Mouse (Mus musculus) stomach, postnatal 0 days (tissue): ENCODE measurements at regions not wholly inside any gene's neighbourhood (a gene's known extent, or its start where the extent isn't known, plus 50 kb on each side); places are given as distances from the start of the nearest gene placed in this dataset.

Source experiments
- ATAC-seq: fragments of 200-750 bp; cut with Nextera tagmentation; 2 replicates; pipeline ENCODE4 v1.8.0; 2017; ENCODE audit not compliant: low FRiP score, low TSS enrichment
- DNase-seq: peaks from one replicate; pipeline ENCODE4 v3.0.0-alpha.2; 2016; ENCODE audit warnings: low spot score
- H3K27ac ChIP-seq: fragments of 300-500 bp; sonication (generic); replicated peaks from 2 replicates; pipeline ENCODE4 v1.5.1; 2014; ENCODE audit warnings: mild to moderate bottlenecking, control low read depth
- H3K27me3 ChIP-seq: fragments of 300-500 bp; sonication (generic); 2 replicates; pipeline ENCODE4 v1.6.1; 2014; ENCODE audit warnings: low read length; ENCODE audit not compliant: control insufficient read depth, insufficient read depth
- H3K36me3 ChIP-seq: fragments of 300-500 bp; sonication (generic); 2 replicates; pipeline ENCODE4 v1.6.1; 2014; ENCODE audit warnings: low read length, mixed read lengths; ENCODE audit not compliant: control insufficient read depth, insufficient read depth
- H3K4me1 ChIP-seq: fragments of 300-500 bp; sonication (generic); replicated peaks from 2 replicates; pipeline ENCODE4 v1.6.1; 2014; ENCODE audit warnings: antibody characterized with exemption; ENCODE audit not compliant: control insufficient read depth, insufficient read depth
- H3K4me2 ChIP-seq: fragments of 300-500 bp; sonication (generic); replicated peaks from 2 replicates; pipeline ENCODE4 v1.6.1; 2014; ENCODE audit warnings: low read depth, mild to moderate bottlenecking, control low read depth, moderate library complexity
- H3K4me3 ChIP-seq: fragments of 300-500 bp; sonication (generic); 2 replicates; pipeline ENCODE4 v1.5.1; 2014; ENCODE audit warnings: low read depth, low read length, control low read depth
- H3K9ac ChIP-seq: fragments of 300-500 bp; sonication (generic); 2 replicates; pipeline ENCODE4 v1.6.1; 2014; ENCODE audit warnings: mild to moderate bottlenecking, low read length, control low read depth, mixed read lengths
- H3K9me3 ChIP-seq: fragments of 300-500 bp; sonication (generic); 2 replicates; pipeline ENCODE4 v1.6.1; 2016; ENCODE audit warnings: low read length; ENCODE audit not compliant: control insufficient read depth
- CTCF ChIP-seq: IDR thresholded peaks from 2 replicates; pipeline ENCODE4 v1.5.1; 2016; ENCODE audit warnings: antibody characterized with exemption, low read depth, mild to moderate bottlenecking, moderate library complexity
- EP300 ChIP-seq: optimal IDR thresholded peaks from 2 replicates; pipeline ENCODE3; 2016; ENCODE audit warnings: antibody characterized with exemption
- WGBS: fragments of 180-500 bp; shearing (Covaris S2); extraction: QIAGEN DNeasy Blood & Tissue Kit; methylation state at CpG from one replicate; pipeline ENCODE4 v1.1.7; 2014; 5-methylcytosine and 5-hydroxymethylcytosine counted together

GRCm38 (mm10) chr2:133400963-133401362 is 151.0 kb upstream of the Bmp2 start:
- ATAC-seq = no peak
- no peaks in the 10 kb centered on the region for H3K36me3 ChIP-seq
- WGBS = 48% methylated on average over 3 of the region's 3 CpGs

GRCm38 (mm10) chr2:133416990-133417581 is 134.9 kb upstream of the Bmp2 start:
- Histone ChIP-seq H3K27ac (peak overlapping the region; percentile 42; the same call in 1 of the 2 replicates), H3K36me3 (no peaks in the 10 kb centered on the region), H3K4me1 (no peaks in the 10 kb centered on the region), H3K27me3 (no peaks in the 10 kb centered on the region), H3K9me3 (no peaks in the 10 kb centered on the region), H3K4me3 (no peak overlapping the region), H3K9ac (no peak overlapping the region), H3K4me2 (no peak overlapping the region)
- WGBS = 53% methylated on average over 8 of the region's 8 CpGs
- DNase-seq = no peak
- no peak for ATAC-seq
- TF ChIP-seq CTCF (no peak), EP300 (no peak)

More at GRCm38 (mm10) chr2:133400963-133401362, 151.0 kb upstream of the Bmp2 start:
- H3K4me1 ChIP-seq = no peaks in the 10 kb centered on the region
- TF ChIP-seq CTCF (no peak), EP300 (no peak)
- H3K27ac ChIP-seq = no peak overlapping the region
- no peaks in the 10 kb centered on the region for H3K9me3 ChIP-seq
- no peak overlapping the region for H3K4me2 ChIP-seq
- DNase-seq = no peak
- H3K9ac ChIP-seq = no peak overlapping the region
- no peak overlapping the region for H3K4me3 ChIP-seq
- H3K27me3 ChIP-seq = no peaks in the 10 kb centered on the region

- no peaks in the 10 kb centered on the region for H3K9me3 ChIP-seq
- no peak overlapping the region for H3K4me3 ChIP-seq
- DNase-seq (peak; percentile 42), ATAC-seq (peak; percentile 94)
- H3K4me2 ChIP-seq = no peak overlapping the region
- no peaks in the 10 kb centered on the region for H3K36me3 ChIP-seq
- TF ChIP-seq EP300 = no peak
- no peak for TF ChIP-seq CTCF
- no peaks in the 10 kb centered on the region for H3K4me1 ChIP-seq
- H3K27ac ChIP-seq = 0 out of 2 replicates have a peak overlapping the region, but pooled peaks have one; percentile 41
- H3K9ac ChIP-seq = no peak overlapping the region
- 71% methylated on average over 6 of the region's 6 CpGs for WGBS
- H3K27me3 ChIP-seq = no peaks in the 10 kb centered on the region
Observed at GRCm38 (mm10) chr2:133419686-133420303, 132.2 kb upstream of the Bmp2 start.

GRCm38 (mm10) chr2:133425538-133425937 is 126.4 kb upstream of the Bmp2 start:
- no peak overlapping the region for H3K27ac ChIP-seq
- no peak overlapping the region for H3K9ac ChIP-seq
- ATAC-seq (no peak), DNase-seq (no peak)
- 58% methylated on average over 5 of the region's 5 CpGs for WGBS
- H3K36me3 ChIP-seq = no peaks in the 10 kb centered on the region
- no peak overlapping the region for H3K4me2 ChIP-seq
- no peaks in the 10 kb centered on the region for H3K9me3 ChIP-seq
- no peak overlapping the region for H3K4me3 ChIP-seq
- no peaks in the 10 kb centered on the region for H3K27me3 ChIP-seq
- TF ChIP-seq CTCF (no peak), EP300 (no peak)
- H3K4me1 ChIP-seq = no peaks in the 10 kb centered on the region

GRCm38 (mm10) chr2:133427039-133427438 is 124.9 kb upstream of the Bmp2 start:
- TF ChIP-seq EP300 (no peak), CTCF (no peak)
- Histone ChIP-seq H3K4me1 (no peaks in the 10 kb centered on the region), H3K27ac (no peak overlapping the region), H3K36me3 (no peaks in the 10 kb centered on the region), H3K27me3 (no peaks in the 10 kb centered on the region), H3K9ac (no peak overlapping the region), H3K4me2 (no peak overlapping the region), H3K4me3 (no peak overlapping the region), H3K9me3 (no peaks in the 10 kb centered on the region)
- no peak for DNase-seq
- peak; percentile 56; the same call in 1 of the 2 replicates for ATAC-seq
- 58% methylated on average over 1 of the region's 1 CpGs for WGBS

DNA sequence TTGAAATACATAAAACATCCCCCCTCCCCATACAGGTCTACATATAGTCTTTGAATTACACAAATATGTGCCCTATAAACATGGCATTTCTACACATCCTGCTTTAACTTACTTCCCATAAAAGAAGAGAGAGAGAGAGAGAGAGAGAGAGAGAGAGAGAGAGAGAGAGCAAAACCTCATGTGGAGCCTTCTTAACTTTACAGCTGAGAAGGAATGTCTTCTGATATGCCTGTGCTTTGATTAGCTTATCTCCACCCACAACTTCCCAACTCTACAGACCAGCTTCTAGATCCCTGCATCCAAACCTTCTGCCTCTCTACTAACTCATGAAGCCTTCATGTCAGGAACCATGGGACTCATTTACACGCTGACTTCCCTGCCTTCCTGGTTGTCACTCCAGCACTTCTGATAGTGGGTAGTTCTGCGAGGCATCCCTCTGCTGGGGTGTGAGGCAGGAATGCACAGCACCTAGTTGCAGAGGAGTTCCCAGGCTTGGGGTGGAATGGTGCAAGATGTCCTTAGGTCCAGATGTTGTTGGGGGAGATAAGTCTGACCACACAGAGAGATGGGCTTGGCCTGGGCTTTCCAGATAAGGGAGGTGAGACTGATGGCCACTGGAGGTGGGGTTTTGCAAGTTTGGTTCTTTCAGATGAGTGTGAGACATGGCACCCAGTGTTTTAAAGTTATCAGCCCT is 122.4 kb upstream of the Bmp2 start:
- no peaks in the 10 kb centered on the region for H3K36me3 ChIP-seq
- DNase-seq (no peak), ATAC-seq (no peak)
- no peak overlapping the region for H3K9ac ChIP-seq
- no peak overlapping the region for H3K4me3 ChIP-seq
- H3K27me3 ChIP-seq = no peaks in the 10 kb centered on the region
- H3K4me1 ChIP-seq = no peaks in the 10 kb centered on the region
- TF ChIP-seq EP300 (no peak), CTCF (no peak)
- no peak overlapping the region for H3K4me2 ChIP-seq
- no peak overlapping the region for H3K27ac ChIP-seq
- H3K9me3 ChIP-seq = no peaks in the 10 kb centered on the region
- 56% methylated on average over 2 of the region's 2 CpGs for WGBS
